Mouse (Mus musculus) heart, embryonic 10.5 days (tissue): ENCODE results near the gene Srebf1. TPM values are rescaled to one million over a fixed set of nuclear protein-coding genes. Genes with fewer than 3 reads are reported as not detected.
A peak's percentile ranks its signal among the peaks of the same experiment; 100 is the strongest.

Experiments
- DNase-seq: peaks from one replicate; pipeline ENCODE4 v3.0.0-alpha.2; 2017; ENCODE audit warnings: low spot score
- H3K27ac ChIP-seq: fragments of 300-500 bp; sonication (generic); 2 replicates; pipeline ENCODE4 v1.5.1; 2016; ENCODE audit warnings: mild to moderate bottlenecking
- H3K27me3 ChIP-seq: fragments of 300-500 bp; sonication (generic); 2 replicates; pipeline ENCODE4 v1.6.1; 2016; ENCODE audit warnings: mild to moderate bottlenecking; ENCODE audit not compliant: poor library complexity, insufficient read depth, severe bottlenecking
- H3K36me3 ChIP-seq: fragments of 300-500 bp; sonication (generic); 2 replicates; pipeline ENCODE4 v1.6.1; 2016; ENCODE audit warnings: mild to moderate bottlenecking, moderate library complexity
- H3K4me1 ChIP-seq: fragments of 300-500 bp; sonication (generic); 2 replicates; pipeline ENCODE4 v1.6.1; 2016; ENCODE audit warnings: mild to moderate bottlenecking
- H3K4me3 ChIP-seq: fragments of 300-500 bp; sonication (generic); 2 replicates; pipeline ENCODE4 v1.5.1; 2016; ENCODE audit warnings: mild to moderate bottlenecking, moderate library complexity
- H3K9me3 ChIP-seq: fragments of 300-500 bp; sonication (generic); 2 replicates; pipeline ENCODE4 v1.6.1; 2016; ENCODE audit warnings: mild to moderate bottlenecking, moderate library complexity
- WGBS: fragments of 180-500 bp; shearing (Covaris S2); methylation state at CpG from one replicate; pipeline ENCODE4 v1.1.7; 2016; 5-methylcytosine and 5-hydroxymethylcytosine counted together
- polyA plus RNA-seq: library from polyadenylated mRNA; unstranded; fragments of >200 nt; fragmentation: Nextera tagmentation; extraction: Ambion mirVana; gene quantifications from 2 replicates; pipeline ENCODE4 v1.2.1, GENCODE M21; 2016

Gene Srebf1
- polyA plus RNA-seq, 1 experiment from 2014 or later = 38.2 TPM

DNA sequence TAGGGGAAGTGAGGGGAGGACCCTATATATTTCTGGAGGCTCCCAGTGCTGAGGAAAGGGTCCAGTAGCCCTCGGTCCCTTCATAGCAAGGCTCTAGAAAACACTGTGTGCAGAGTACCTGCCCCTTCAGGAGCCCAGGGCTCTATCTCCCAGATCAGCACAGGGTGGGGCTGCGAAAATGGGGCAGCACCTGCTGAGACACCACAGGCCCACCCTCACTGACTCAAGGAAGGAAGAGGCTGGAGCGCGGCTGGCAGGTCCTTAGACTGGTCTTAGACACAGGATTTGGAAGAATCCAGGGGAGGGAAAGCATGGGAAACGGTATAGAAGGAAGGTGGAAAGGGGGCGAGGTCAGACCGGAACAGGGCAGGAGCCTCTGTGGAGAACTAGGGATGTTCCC is 8.1 kb upstream of the Srebf1 start:
- H3K9me3 ChIP-seq = no peaks in the 10 kb centered on the region
- no peaks in the 10 kb centered on the region for H3K27me3 ChIP-seq
- WGBS = 84% methylated on average over 7 of the region's 7 CpGs
- peaks cover 53% of the 10 kb centered on the region for H3K4me1 ChIP-seq
- H3K4me3 ChIP-seq = no peak overlapping the region
- H3K36me3 ChIP-seq = peaks cover 5% of the 10 kb centered on the region
- H3K27ac ChIP-seq = peak overlapping the region; percentile 71; the same call in 1 of the 2 replicates
- DNase-seq = no peak

DNA sequence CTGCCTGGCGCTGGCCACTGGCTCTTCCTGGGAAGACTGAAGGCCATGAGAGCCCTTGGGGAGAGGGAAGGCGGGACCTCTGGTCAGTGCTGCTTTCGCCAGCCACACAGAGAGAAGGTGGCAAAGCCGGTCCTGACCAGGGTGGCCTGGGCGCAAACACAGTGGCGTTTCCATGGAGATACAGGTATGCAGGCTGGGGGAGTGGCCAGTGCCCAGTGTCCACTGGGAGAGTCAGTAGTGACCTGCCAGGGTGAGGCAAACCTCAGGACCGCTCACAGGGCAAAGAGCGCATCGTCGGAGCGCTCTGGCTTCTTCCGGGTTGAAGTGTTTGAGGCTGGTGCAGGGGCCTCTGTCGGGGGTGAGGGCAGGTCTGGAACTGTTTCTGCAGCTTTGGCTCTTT is 7.4 kb upstream of the Srebf1 start:
- Histone ChIP-seq H3K4me1 (peaks cover 58% of the 10 kb centered on the region), H3K27ac (peak overlapping the region; percentile 71; the same call in 1 of the 2 replicates), H3K9me3 (no peaks in the 10 kb centered on the region), H3K4me3 (no peak overlapping the region), H3K36me3 (no peaks in the 10 kb centered on the region; the same call in 1 of the 2 replicates), H3K27me3 (no peaks in the 10 kb centered on the region)
- 69% methylated on average over 13 of the region's 13 CpGs for WGBS
- no peak for DNase-seq

DNA sequence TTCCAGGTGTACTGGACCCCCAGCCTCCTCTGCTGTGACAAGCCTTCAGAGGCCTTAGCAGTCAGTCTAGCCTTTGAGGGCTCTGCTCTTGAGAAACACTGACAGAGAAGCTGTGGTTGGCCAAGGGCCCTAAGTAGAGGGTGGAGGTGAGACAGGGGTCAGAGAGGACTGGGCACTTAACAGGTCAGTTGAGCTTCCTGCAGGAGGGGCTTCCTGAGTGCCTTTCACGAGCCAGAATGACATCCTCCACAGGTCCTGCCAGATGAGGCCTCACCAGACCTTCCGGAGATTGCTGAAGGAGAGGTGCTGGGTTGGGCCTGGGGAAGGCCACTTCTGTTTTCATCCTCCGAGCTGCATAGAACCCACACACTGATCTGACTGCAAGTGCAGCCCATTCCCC is 6.1 kb upstream of the Srebf1 start:
- Histone ChIP-seq H3K27ac (peak overlapping the region; percentile 37; the same call in 1 of the 2 replicates), H3K36me3 (no peaks in the 10 kb centered on the region; the same call in 1 of the 2 replicates), H3K4me1 (peaks cover 64% of the 10 kb centered on the region), H3K4me3 (no peak overlapping the region), H3K9me3 (no peaks in the 10 kb centered on the region), H3K27me3 (no peaks in the 10 kb centered on the region)
- no peak for DNase-seq
- 43% methylated on average over 3 of the region's 3 CpGs for WGBS

DNA sequence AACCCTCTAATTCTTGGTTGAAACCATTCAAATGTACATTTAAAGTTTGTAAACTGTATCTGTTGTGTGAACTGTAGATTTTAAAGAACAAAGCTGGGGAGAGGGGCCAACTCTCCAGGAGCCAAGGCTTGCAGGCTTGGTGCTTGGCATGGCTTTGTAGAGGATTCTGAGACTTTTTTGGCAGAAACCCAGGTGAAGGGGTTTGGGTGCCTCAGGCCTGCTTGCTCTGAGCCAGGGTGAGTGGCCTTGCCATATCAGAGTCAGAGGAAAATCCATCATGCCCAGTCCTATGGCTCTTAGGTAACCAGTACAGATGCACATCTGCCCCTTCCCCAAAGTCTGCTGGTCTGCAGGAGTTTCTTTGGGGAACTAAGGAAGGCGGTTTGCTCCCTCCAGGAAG is 3.5 kb upstream of the Srebf1 start:
- peaks cover 69% of the 10 kb centered on the region for H3K4me1 ChIP-seq
- no peaks in the 10 kb centered on the region for H3K27me3 ChIP-seq
- no peak overlapping the region for H3K27ac ChIP-seq
- H3K4me3 ChIP-seq = no peak overlapping the region
- H3K36me3 ChIP-seq = no peaks in the 10 kb centered on the region; the same call in 1 of the 2 replicates
- DNase-seq = no peak
- H3K9me3 ChIP-seq = no peaks in the 10 kb centered on the region
- WGBS = 62% methylated on average over 1 of the region's 1 CpGs

DNA sequence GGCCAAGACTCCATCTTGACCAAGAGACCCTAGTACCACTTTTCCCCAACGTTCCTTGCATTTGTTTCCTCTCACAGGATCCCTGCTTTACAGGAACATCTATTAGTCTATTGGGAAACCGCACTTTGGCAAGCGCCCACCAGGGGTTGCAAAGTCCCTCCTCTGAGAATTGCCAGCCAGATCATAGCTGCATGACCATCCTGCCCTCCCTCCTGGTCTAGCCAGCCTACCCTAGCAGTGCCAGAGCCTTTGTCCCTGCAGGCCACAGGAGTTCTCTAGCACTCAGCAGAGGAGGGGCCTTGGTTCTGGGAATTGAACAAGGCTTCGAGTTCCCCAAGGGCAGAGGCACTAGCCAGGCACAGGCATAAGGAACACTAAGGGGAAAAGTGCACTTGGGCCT is 2.3 kb upstream of the Srebf1 start:
- Histone ChIP-seq H3K27ac (no peak overlapping the region), H3K27me3 (no peaks in the 10 kb centered on the region), H3K36me3 (no peaks in the 10 kb centered on the region; the same call in 1 of the 2 replicates), H3K4me3 (no peak overlapping the region), H3K9me3 (no peaks in the 10 kb centered on the region), H3K4me1 (peaks cover 68% of the 10 kb centered on the region)
- 58% methylated on average over 4 of the region's 4 CpGs for WGBS
- DNase-seq = no peak

DNA sequence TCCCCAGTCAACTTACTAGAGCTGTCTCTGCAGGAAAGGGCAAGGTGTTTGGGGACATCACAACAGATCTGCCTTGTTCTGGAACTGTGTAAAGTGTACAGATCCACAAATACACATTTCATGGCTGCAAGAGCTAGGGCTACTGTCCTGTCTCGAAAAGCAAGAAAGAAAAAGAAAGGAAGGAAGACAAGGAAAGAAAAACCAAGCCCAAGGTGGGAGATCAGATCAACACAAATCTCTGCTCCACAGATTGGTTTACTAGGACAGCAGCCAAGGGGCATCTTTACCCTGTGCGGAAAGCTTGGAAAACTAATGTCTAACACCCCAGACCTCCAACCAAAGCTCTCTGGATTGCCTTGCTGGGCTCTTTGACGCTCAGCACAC is 304 bp downstream of the Srebf1 start:
- peak overlapping the region; percentile 90 for H3K27ac ChIP-seq
- peaks cover 17% of the 10 kb centered on the region for H3K36me3 ChIP-seq
- DNase-seq = no peak
- no peaks in the 10 kb centered on the region for H3K27me3 ChIP-seq
- H3K9me3 ChIP-seq = no peaks in the 10 kb centered on the region
- peak overlapping the region; percentile 60 for H3K4me3 ChIP-seq
- H3K4me1 ChIP-seq = peaks cover 71% of the 10 kb centered on the region
- WGBS = 50% methylated on average over 3 of the region's 3 CpGs

DNA sequence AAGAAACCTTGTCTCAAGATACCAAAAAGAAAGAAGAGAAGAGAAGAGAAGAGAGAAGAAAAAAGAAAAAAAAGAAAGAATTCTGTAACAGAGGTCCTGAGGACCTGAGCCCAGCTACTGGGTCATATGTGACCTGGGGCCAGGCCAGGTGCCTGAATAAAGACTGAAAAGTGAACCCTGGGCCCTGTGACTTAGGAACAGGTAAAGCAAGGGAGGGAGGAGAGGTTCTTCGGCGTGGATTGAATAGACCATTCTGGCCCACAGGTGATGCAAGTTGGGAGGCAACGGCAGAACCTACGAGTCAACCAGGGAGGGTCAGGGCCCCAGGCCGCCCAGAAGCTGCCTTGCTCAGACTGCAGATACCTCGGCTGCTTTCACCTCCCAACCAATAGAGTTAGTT is 956 bp downstream of the Srebf1 start:
- peaks cover 17% of the 10 kb centered on the region for H3K36me3 ChIP-seq
- H3K4me1 ChIP-seq = peaks cover 76% of the 10 kb centered on the region
- H3K27ac ChIP-seq = no peak overlapping the region; the same call in 1 of the 2 replicates
- 85% methylated on average over 6 of the region's 6 CpGs for WGBS
- H3K4me3 ChIP-seq = no peak overlapping the region
- H3K9me3 ChIP-seq = no peaks in the 10 kb centered on the region
- DNase-seq = no peak
- no peaks in the 10 kb centered on the region for H3K27me3 ChIP-seq

DNA sequence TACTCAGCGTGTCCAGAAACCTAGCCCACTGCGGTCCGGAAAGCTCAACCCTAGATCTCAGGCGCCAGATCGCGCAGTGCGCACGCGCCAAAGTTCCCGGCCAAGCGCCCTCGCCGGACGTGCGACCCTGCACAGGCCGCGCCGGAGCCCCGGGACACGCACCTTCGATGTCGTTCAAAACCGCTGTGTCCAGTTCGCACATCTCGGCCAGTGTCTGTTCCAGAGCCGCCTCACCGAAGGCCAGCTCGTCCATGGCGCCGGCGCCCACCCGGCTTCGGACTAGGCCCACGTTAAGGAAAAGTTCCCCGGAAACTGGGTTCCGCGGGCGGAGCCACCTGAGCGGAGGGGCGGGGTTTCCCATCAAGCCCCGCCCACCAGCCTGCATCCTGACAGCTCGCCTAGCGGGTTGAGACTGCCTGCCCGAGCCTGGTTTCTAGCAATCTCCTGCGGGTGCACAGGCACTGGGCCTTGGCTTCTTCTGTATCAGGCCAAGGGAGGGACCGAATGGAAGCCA is 2.0 kb downstream of the Srebf1 start:
- peak; percentile 96 for DNase-seq
- WGBS = under 1% methylated on average over 46 of the region's 46 CpGs

DNA sequence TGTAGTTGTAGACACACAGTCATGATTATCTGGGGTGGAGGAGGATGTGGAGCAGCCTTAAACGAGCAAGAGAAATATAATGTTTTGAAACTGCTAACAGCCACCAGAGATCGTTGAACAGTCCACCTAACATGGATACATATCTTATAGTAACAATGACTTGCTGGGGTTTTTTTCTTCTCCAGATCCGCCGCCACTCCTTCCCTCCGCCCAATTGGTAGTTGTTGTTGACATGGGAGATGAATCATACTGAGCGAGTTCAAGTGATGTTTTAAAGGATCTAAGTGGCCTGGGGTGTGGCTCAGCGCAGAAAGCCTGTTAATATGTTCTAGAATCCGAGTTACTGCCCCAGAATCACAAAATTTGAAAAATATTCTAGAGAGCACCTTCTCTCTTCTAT is 2.8 kb downstream of the Srebf1 start:
- Histone ChIP-seq H3K27me3 (no peaks in the 10 kb centered on the region), H3K27ac (peak overlapping the region; percentile 98), H3K4me3 (peak overlapping the region; percentile 80), H3K4me1 (peaks cover 77% of the 10 kb centered on the region), H3K36me3 (peaks cover 23% of the 10 kb centered on the region), H3K9me3 (no peaks in the 10 kb centered on the region)
- WGBS = 40% methylated on average over 8 of the region's 8 CpGs
- no peak for DNase-seq

More for the DNA sequence above, 2.0 kb downstream of the Srebf1 start:
- Histone ChIP-seq H3K36me3 (peaks cover 23% of the 10 kb centered on the region), H3K9me3 (no peaks in the 10 kb centered on the region), H3K4me3 (peak overlapping the region; percentile 80), H3K27me3 (no peaks in the 10 kb centered on the region), H3K4me1 (peaks cover 84% of the 10 kb centered on the region), H3K27ac (peak overlapping the region; percentile 98)

DNA sequence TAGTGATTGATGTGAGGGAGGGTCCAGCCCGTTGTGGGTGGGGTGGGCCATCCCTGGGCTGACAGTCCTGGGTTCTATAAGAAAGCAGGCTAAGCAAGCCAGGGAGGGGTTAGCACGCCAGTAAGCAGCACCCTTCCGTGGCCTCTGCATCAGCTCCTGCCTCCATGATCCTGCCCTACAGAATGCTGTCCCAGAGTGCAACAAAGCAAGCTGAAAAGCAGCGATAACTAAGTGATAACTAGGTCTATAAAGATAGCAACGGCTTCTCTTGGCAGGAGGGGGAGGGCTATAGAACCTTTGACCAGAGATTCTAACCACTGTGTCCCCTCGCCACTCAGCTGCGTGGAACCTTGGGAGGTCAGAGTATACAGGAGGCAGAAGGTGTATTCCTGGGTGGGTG is 4.9 kb downstream of the Srebf1 start:
- Histone ChIP-seq H3K4me1 (peaks cover 75% of the 10 kb centered on the region), H3K27ac (no peak overlapping the region), H3K4me3 (no peak overlapping the region), H3K9me3 (no peaks in the 10 kb centered on the region), H3K36me3 (peaks cover 23% of the 10 kb centered on the region), H3K27me3 (no peaks in the 10 kb centered on the region)
- WGBS = 71% methylated on average over 7 of the region's 7 CpGs
- DNase-seq = no peak

DNA sequence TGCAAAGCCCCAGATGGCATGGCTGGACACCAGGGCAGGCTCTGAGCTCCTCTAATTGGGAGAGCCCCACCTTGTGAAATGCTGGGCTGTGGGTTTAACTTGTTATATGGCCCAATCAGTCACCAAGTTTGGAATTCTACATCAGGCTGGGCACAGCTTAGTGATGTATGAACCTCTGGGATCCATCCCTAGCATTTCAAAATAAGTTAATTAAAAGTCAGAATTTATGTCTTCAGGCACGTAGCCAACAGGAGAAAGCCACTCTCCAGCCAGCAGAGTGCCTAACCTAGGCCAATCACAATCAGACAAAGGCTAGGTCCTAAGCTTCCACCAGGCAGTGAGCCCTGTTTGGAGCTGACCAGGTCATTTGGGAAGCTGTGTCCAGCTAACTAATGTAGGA is 5.7 kb downstream of the Srebf1 start:
- no peaks in the 10 kb centered on the region for H3K27me3 ChIP-seq
- H3K27ac ChIP-seq = no peak overlapping the region
- H3K4me3 ChIP-seq = no peak overlapping the region
- H3K4me1 ChIP-seq = peaks cover 76% of the 10 kb centered on the region
- no peaks in the 10 kb centered on the region for H3K9me3 ChIP-seq
- H3K36me3 ChIP-seq = peaks cover 23% of the 10 kb centered on the region
- no peak for DNase-seq
- 86% methylated on average over 1 of the region's 1 CpGs for WGBS

DNA sequence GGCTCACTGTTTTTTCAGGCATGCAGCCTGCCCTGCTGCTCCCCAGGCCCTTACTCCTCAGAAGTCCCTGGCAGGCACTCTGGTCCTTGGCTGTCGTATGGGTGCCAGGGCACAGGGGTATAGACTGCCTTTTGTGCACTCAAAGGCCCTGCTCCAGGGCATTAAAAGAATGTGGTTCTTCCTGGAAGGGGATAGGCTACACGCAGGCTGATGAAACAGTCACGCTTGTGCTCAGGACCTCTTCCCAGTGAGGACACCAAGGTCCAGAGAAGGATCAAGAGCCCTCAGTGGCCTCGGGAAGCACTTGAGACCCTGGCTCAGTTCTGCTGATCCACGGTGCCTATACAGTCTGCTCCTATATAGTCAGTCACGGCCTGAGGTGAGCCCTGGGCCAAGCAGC is 9.1 kb downstream of the Srebf1 start:
- H3K27ac ChIP-seq = peak overlapping the region; percentile 88
- WGBS = 67% methylated on average over 6 of the region's 6 CpGs

DNA sequence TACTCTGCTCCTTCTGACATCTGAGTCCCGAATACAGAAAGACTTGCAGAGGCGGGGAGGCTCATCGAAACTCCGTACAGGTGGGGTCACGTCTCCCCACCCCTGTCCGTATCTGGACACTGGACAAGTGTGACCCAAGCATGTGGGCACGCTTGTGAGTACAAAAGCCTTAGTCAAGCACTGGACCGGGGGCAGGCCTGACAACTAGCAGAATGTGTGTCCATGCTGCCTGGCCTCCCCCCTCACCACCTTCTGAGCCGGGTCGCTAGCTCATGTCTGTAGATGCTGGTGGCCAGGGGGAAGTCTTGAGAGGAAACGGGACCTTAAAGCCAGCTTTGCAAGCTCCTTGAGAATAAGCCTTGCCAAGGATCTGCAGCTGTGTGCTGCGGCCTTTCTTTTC is 10.6 kb downstream of the Srebf1 start:
- 73% methylated on average over 12 of the region's 12 CpGs for WGBS
- H3K4me1 ChIP-seq = peaks cover 82% of the 10 kb centered on the region
- peak overlapping the region; percentile 88 for H3K27ac ChIP-seq
- H3K27me3 ChIP-seq = no peaks in the 10 kb centered on the region
- peaks cover 13% of the 10 kb centered on the region for H3K36me3 ChIP-seq
- H3K4me3 ChIP-seq = no peak overlapping the region
- DNase-seq = no peak
- no peaks in the 10 kb centered on the region for H3K9me3 ChIP-seq

More for the DNA sequence above, 9.1 kb downstream of the Srebf1 start:
- Histone ChIP-seq H3K27me3 (no peaks in the 10 kb centered on the region), H3K9me3 (no peaks in the 10 kb centered on the region), H3K36me3 (peaks cover 18% of the 10 kb centered on the region), H3K4me1 (peaks cover 80% of the 10 kb centered on the region), H3K4me3 (no peak overlapping the region)
- no peak for DNase-seq

DNA sequence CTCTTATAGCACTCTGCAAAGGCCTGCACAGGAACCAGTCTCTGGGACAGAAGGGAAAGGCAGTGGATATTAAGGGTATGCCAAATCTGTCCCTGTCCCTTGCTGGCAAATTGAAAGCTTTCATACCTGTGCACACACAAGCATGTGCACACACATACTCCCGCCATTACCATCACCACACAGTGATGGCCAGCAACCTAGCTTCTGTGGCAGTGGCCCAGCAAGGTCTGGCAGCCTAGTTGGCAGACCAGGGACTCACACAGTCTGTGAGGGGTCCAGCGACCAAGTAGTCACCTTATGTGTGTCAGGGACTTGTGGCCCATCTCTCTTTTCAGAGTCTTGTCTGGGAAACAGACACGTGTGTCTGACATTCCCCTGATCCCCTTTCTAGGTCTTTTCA is 11.2 kb downstream of the Srebf1 start:
- H3K36me3 ChIP-seq = peaks cover 19% of the 10 kb centered on the region
- peak overlapping the region; percentile 88 for H3K27ac ChIP-seq
- no peak for DNase-seq
- WGBS = 68% methylated on average over 3 of the region's 3 CpGs
- peaks cover 82% of the 10 kb centered on the region for H3K4me1 ChIP-seq
- no peaks in the 10 kb centered on the region for H3K9me3 ChIP-seq
- H3K4me3 ChIP-seq = peak overlapping the region; percentile 61
- no peaks in the 10 kb centered on the region for H3K27me3 ChIP-seq
